Mouse (Mus musculus) liver, postnatal 0 days (tissue): ENCODE measurements at regions not wholly inside any gene's neighbourhood (a gene's known extent, or its start where the extent isn't known, plus 50 kb on each side); places are given as distances from the start of the nearest gene placed in this dataset.
A peak's percentile ranks its signal among the peaks of the same experiment; 100 is the strongest.

Experiments
- ATAC-seq: fragments of 200-750 bp; cut with Nextera tagmentation; 2 replicates; pipeline ENCODE4 v1.8.0; 2017; ENCODE audit warnings: mild to moderate bottlenecking, moderate library complexity
- DNase-seq: peaks from one replicate; pipeline ENCODE4 v3.0.0-alpha.2; 2016
- H3K27ac ChIP-seq: fragments of 300-500 bp; sonication (generic); 2 replicates; pipeline ENCODE4 v1.5.1; 2014; ENCODE audit warnings: antibody characterized with exemption, moderate library complexity, mild to moderate bottlenecking, low read depth
- H3K27me3 ChIP-seq: fragments of 300-500 bp; sonication (generic); 2 replicates; pipeline ENCODE4 v1.6.1; 2014; ENCODE audit warnings: low read length, control low read depth, mixed read lengths; ENCODE audit not compliant: insufficient read depth
- H3K36me3 ChIP-seq: fragments of 300-500 bp; sonication (generic); replicated peaks from 2 replicates; pipeline ENCODE4 v1.6.1; 2014; ENCODE audit warnings: mild to moderate bottlenecking, control low read depth, low read length, moderate library complexity, mixed read lengths; ENCODE audit not compliant: insufficient read depth
- H3K4me1 ChIP-seq: fragments of 300-500 bp; sonication (generic); 2 replicates; pipeline ENCODE4 v1.6.1; 2014; ENCODE audit warnings: antibody characterized with exemption, mild to moderate bottlenecking, control low read depth; ENCODE audit not compliant: insufficient read depth
- H3K4me2 ChIP-seq: fragments of 300-500 bp; sonication (generic); 2 replicates; pipeline ENCODE4 v1.6.1; 2014; ENCODE audit warnings: low read depth, mild to moderate bottlenecking, low read length, moderate library complexity, mixed read lengths
- H3K4me3 ChIP-seq: fragments of 300-500 bp; sonication (generic); 2 replicates; pipeline ENCODE4 v1.5.1; 2014; ENCODE audit warnings: low read depth, low read length
- H3K9ac ChIP-seq: fragments of 300-500 bp; sonication (generic); replicated peaks from 2 replicates; pipeline ENCODE4 v1.6.1; 2014; ENCODE audit warnings: mild to moderate bottlenecking, moderate library complexity
- H3K9me3 ChIP-seq: fragments of 300-500 bp; sonication (generic); 2 replicates; pipeline ENCODE4 v1.6.1; 2016; ENCODE audit warnings: mild to moderate bottlenecking, control low read depth, low read length, mixed read lengths
- CTCF ChIP-seq: sonication (generic); IDR thresholded peaks from 2 replicates; pipeline ENCODE4 v1.5.1; 2016; ENCODE audit warnings: antibody characterized with exemption, low read depth
- EP300 ChIP-seq: IDR thresholded peaks from 2 replicates; pipeline ENCODE4 v1.6.1; 2016; ENCODE audit warnings: antibody characterized with exemption, low read depth, mild to moderate bottlenecking
- WGBS: fragments of 180-500 bp; shearing (Covaris S2); extraction: QIAGEN DNeasy Blood & Tissue Kit; methylation state at CpG from one replicate; pipeline ENCODE4 v1.1.7; 2014; ENCODE audit not compliant: insufficient replicate concordance; 5-methylcytosine and 5-hydroxymethylcytosine counted together

- Histone ChIP-seq H3K27me3 (no peaks in the 10 kb centered on the region), H3K36me3 (no peaks in the 10 kb centered on the region), H3K9me3 (no peaks in the 10 kb centered on the region), H3K4me2 (no peak overlapping the region), H3K4me3 (no peak overlapping the region), H3K4me1 (no peaks in the 10 kb centered on the region), H3K27ac (no peak overlapping the region), H3K9ac (no peak overlapping the region)
- no peak for TF ChIP-seq EP300
- no peak for TF ChIP-seq CTCF
- ATAC-seq, result no peak
- 28% methylated on average over 4 of the region's 4 CpGs for WGBS
- no peak for DNase-seq
These were observed 119.6 kb downstream of the Gm12728 start for GRCm38 (mm10) chr4:105909272-105909671.

DNA sequence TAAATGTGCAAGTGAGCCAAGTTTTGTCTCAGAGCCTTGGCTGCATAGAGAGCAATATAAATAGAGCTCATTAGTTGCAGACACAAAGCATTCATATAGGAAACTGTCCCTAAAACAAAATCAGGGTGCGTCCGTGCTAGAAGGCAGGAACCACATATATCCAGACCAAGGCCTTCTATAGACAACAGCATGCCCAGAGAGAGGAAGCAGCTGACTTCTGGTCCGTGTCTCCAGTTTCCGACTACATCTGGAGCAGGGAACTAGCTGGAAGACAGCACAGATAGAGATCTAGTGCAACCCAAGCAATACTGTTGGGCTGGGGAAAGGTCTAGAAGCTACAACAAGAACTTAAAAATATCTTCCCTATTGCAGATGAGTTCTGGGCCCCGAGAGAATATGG, 121.0 kb downstream of the Gm12728 start:
- whole genome bisulfite sequencing, result 66% methylated on average over 5 of the region's 5 CpGs
- Histone ChIP-seq H3K9me3 (no peaks in the 10 kb centered on the region), H3K4me1 (no peaks in the 10 kb centered on the region), H3K9ac (no peak overlapping the region), H3K4me3 (no peak overlapping the region), H3K27me3 (no peaks in the 10 kb centered on the region), H3K4me2 (no peak overlapping the region), H3K27ac (no peak overlapping the region), H3K36me3 (no peaks in the 10 kb centered on the region)
- no peak for DNase-seq
- no peak for TF ChIP-seq EP300
- no peak for TF ChIP-seq CTCF
- no peak for ATAC-seq

- H3K9ac ChIP-seq, result no peak overlapping the region
- H3K4me1 ChIP-seq, result no peaks in the 10 kb centered on the region
- no peak overlapping the region for H3K4me2 ChIP-seq
- H3K4me3 ChIP-seq, result no peak overlapping the region
- ATAC-seq (no peak), DNase-seq (no peak)
- H3K27ac ChIP-seq, result no peak overlapping the region
- H3K36me3 ChIP-seq, result no peaks in the 10 kb centered on the region
- 67% methylated on average over 6 of the region's 6 CpGs for WGBS
- H3K9me3 ChIP-seq, result no peaks in the 10 kb centered on the region
- TF ChIP-seq CTCF (no peak), EP300 (no peak)
- no peaks in the 10 kb centered on the region for H3K27me3 ChIP-seq
These were observed 122.0 kb downstream of the Gm12728 start for GRCm38 (mm10) chr4:105911678-105912077.

DNA sequence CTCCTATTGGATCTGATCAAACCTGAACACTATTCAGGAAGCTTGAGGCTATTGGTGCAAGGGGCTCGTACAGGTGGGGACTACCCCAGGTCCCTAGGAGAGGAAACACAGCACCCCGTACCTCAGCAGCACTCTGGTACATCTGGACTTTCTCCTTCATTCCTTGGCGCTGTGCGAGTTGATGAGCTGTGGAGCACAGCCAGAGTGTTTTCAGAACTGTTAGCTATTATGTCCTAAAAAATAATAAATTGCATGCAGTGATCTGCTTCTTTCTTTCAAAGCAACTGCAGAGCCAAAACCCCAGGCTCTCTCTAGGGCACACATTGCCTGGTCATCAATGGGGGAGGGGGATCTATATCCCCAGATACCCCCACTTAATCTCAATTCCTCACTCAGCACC, 122.6 kb downstream of the Gm12728 start:
- Histone ChIP-seq H3K27me3 (no peaks in the 10 kb centered on the region), H3K9ac (no peak overlapping the region), H3K36me3 (no peaks in the 10 kb centered on the region), H3K4me1 (no peaks in the 10 kb centered on the region), H3K9me3 (no peaks in the 10 kb centered on the region), H3K4me3 (no peak overlapping the region), H3K4me2 (no peak overlapping the region), H3K27ac (no peak overlapping the region)
- no peak for TF ChIP-seq EP300
- no peak for TF ChIP-seq CTCF
- DNase-seq (no peak), ATAC-seq (no peak)
- 75% methylated on average over 4 of the region's 4 CpGs for WGBS

- Histone ChIP-seq H3K36me3 (no peaks in the 10 kb centered on the region), H3K27me3 (no peaks in the 10 kb centered on the region), H3K27ac (no peak overlapping the region), H3K4me2 (no peak overlapping the region), H3K9ac (no peak overlapping the region), H3K4me3 (no peak overlapping the region), H3K9me3 (no peaks in the 10 kb centered on the region), H3K4me1 (no peaks in the 10 kb centered on the region)
- 36% methylated on average over 6 of the region's 6 CpGs for WGBS
- ATAC-seq, result no peak
- TF ChIP-seq EP300, result no peak
- peak; percentile 58 for TF ChIP-seq CTCF
- DNase-seq, result peak; percentile 28
These were observed 125.3 kb downstream of the Gm12728 start for GRCm38 (mm10) chr4:105914996-105915395.

DNA sequence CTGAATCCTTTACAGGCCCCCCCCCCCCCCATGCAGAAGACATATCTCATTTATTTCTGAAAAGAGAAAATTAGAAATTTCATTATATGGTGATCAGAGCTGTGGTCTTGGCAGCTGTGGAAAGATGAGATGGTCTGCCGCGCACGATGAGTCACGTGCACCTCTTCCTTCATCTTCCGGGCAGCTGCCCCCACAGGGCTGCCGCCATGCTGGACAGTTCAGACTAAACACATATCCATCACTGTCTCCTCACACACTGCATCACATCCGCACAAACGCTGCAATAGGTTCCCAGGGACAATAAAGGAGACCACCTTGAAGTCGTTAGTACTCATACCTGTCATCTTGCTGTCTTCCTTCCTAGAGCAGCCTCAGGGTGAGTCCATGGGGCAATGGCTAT, 126.6 kb downstream of the Gm12728 start:
- no peak for TF ChIP-seq EP300
- TF ChIP-seq CTCF, result no peak
- Histone ChIP-seq H3K9ac (no peak overlapping the region), H3K4me2 (no peak overlapping the region), H3K9me3 (no peaks in the 10 kb centered on the region), H3K4me1 (no peaks in the 10 kb centered on the region), H3K4me3 (no peak overlapping the region), H3K27me3 (no peaks in the 10 kb centered on the region), H3K27ac (no peak overlapping the region), H3K36me3 (no peaks in the 10 kb centered on the region)
- ATAC-seq, result no peak
- 82% methylated on average over 9 of the region's 9 CpGs for WGBS
- no peak for DNase-seq

DNA sequence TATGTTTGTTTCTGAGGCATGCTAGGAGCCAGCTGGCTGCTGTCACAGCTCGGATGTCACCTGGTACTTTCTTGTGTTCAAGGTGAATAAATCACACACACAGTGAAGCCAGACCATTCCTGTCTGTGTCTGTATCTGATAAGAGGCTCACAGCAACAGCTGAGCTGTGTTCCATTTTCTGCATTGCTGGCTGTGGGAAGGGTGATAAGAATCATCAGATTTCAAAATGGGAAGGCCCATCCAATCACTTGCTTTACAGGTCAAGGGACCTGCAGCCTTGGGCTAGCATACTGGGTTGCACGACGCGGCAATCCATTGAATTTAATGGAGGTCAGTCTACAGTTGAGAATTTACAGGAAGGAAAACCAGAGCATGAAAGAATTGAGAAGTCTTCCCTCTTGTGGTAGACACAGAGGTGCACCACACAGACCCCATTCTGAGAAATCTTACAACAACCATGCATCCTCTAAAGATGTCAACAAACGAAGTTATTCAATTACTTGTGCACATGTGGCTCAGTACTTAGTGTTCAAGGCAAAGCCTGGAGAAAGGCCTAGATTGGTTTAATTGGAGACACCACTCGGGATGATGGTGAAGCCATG, 135.2 kb downstream of the Gm12728 start:
- Histone ChIP-seq H3K4me2 (no peak overlapping the region), H3K27me3 (no peaks in the 10 kb centered on the region), H3K4me1 (no peaks in the 10 kb centered on the region), H3K4me3 (no peak overlapping the region), H3K9ac (no peak overlapping the region), H3K36me3 (no peaks in the 10 kb centered on the region), H3K9me3 (no peaks in the 10 kb centered on the region), H3K27ac (no peak overlapping the region)
- DNase-seq (no peak), ATAC-seq (no peak)
- TF ChIP-seq EP300 (no peak), CTCF (peak; percentile 28; the same call in 1 of the 2 replicates)
- WGBS, result 56% methylated on average over 6 of the region's 6 CpGs
